Mouse (Mus musculus) C3H10T1/2 (cell line): ENCODE measurements around the gene Fam83b. TPM values are rescaled to one million over a fixed set of nuclear protein-coding genes. Genes with fewer than 3 reads are reported as not detected.

Experiments
- polyA plus RNA-seq, 2 experiments: library from polyadenylated mRNA; unstranded; fragments of >200 nt; fragmentation: generic; extraction: Trizol; gene quantifications; one replicate each; pipeline ENCODE4 v1.2.1; 2012; ENCODE audit warnings: missing spikeins in 2 of 2

The Fam83b gene
- not detected for polyA plus RNA-seq

DNA sequence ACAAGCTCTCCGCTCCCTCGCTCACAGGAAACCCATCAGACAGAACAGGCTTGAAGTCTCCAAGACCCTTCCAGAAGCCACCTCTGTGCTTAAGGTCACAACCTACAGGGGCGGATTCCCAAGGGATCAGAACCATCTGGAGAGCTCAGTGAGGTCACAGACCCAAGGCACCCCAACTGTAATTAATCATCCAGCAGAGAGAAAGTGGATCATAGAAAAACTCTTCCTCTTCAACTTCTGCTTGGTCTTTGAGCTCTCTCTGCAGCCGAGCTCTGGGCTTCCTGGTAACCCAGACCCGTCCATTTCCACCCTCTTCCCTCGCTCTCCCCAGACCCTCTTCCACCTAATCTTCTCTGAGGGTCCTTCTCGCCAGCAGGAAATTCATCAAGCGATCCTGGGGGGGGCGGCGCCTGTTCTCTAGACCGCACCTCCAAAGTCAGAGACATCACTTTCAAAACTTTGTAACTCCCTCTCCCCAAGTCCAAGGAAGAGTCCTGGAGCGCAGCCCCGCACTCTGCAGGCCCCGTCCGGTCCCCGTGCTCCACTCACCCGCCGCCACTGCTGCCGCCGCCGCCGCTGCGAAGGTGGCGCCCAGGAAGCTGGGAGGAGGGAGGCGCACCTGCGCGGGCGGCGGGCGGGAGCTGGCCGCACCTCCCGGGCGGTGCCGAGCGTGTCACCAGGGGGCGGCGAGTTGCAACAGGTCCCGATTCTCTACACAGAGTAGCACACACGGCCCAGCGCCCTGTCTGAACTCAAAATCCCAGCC, at the start of gene Fam83b:
TSS of gene Fam83b (minus strand) at position 602 of the 766 bp plus-strand sequence.

Other genes starting within 250 kb of the Fam83b start
- not detected for gene Hcrtr2, start 243.3 kb downstream of the Fam83b start, polyA plus RNA-seq